Mouse (Mus musculus): Measurements from ENCODE around the gene Stk11ip.

Gene Stk11ip

GRCm38 (mm10) chr1:75519576-75519975 is 1.8 kb upstream of the Stk11ip start:
- no peak for TF ChIP-seq CTCF (conservative IDR thresholded peaks at IDR 0.05; ENCODE audit: low read length)
- no peak for TF ChIP-seq NANOG (IDR thresholded peaks at IDR 0.05; ENCODE audit: borderline replicate concordance, low read length)
- TF ChIP-seq POU5F1 (IDR thresholded peaks at IDR 0.05; ENCODE audit: borderline replicate concordance, low read length), result no peak
- H3K9me3 ChIP-seq (ENCODE audit: low read length), result no peaks in the 10 kb centered on the region
- no peaks in the 10 kb centered on the region for H3K27me3 ChIP-seq (ENCODE audit: insufficient read depth, low read length)
- peaks cover 69% of the 10 kb centered on the region for H3K4me1 ChIP-seq (replicated peaks; ENCODE audit: low read depth, low read length)
- H3K36me3 ChIP-seq (ENCODE audit: insufficient read depth, low read length), result peaks cover 2% of the 10 kb centered on the region
- H3K4me3 ChIP-seq (replicated peaks; ENCODE audit: low read length), result no peak overlapping the region

- H3K27me3 ChIP-seq (ENCODE audit: insufficient read depth, low read length), result no peaks in the 10 kb centered on the region
- TF ChIP-seq CTCF (conservative IDR thresholded peaks at IDR 0.05; ENCODE audit: low read length) (no peak), POU5F1 (IDR thresholded peaks at IDR 0.05; ENCODE audit: borderline replicate concordance, low read length) (no peak), NANOG (IDR thresholded peaks at IDR 0.05; ENCODE audit: borderline replicate concordance, low read length) (no peak)
- peaks cover 53% of the 10 kb centered on the region for H3K36me3 ChIP-seq (ENCODE audit: insufficient read depth, low read length)
- peaks cover 42% of the 10 kb centered on the region for H3K4me1 ChIP-seq (replicated peaks; ENCODE audit: low read depth, low read length)
- H3K9me3 ChIP-seq (ENCODE audit: low read length), result no peaks in the 10 kb centered on the region
- H3K4me3 ChIP-seq (replicated peaks; ENCODE audit: low read length), result no peak overlapping the region
Measured at GRCm38 (mm10) chr1:75524679-75525078, 3.4 kb downstream of the Stk11ip start.

DNA sequence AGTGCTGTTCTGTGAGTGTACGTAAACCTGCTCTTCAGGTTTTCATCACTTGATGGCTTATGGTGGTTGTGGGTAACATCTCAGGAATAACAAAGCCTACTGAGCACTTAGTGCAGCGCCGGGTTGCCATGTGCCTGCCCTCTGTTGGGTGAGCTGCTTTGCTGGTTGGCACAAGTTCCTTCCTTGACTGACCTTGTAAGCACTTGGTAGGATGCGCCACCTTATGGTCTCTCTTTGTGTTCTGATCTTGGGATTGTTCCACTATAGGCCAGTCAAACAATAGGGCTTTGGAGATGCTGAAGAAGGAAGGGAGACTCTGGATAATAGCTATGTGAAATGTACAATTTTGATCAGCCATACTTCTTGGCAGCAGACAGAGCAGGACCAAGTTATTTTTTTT is 9.2 kb downstream of the Stk11ip start:
- peaks cover 96% of the 10 kb centered on the region for H3K36me3 ChIP-seq (ENCODE audit: insufficient read depth, low read length)
- H3K27me3 ChIP-seq (ENCODE audit: insufficient read depth, low read length), result no peaks in the 10 kb centered on the region
- peaks cover 29% of the 10 kb centered on the region for H3K4me1 ChIP-seq (replicated peaks; ENCODE audit: low read depth, low read length)
- no peak for TF ChIP-seq CTCF (conservative IDR thresholded peaks at IDR 0.05; ENCODE audit: low read length)
- TF ChIP-seq POU5F1 (IDR thresholded peaks at IDR 0.05; ENCODE audit: borderline replicate concordance, low read length), result no peak
- TF ChIP-seq NANOG (IDR thresholded peaks at IDR 0.05; ENCODE audit: borderline replicate concordance, low read length), result no peak
- no peak overlapping the region for H3K4me3 ChIP-seq (replicated peaks; ENCODE audit: low read length)
- H3K9me3 ChIP-seq (ENCODE audit: low read length), result no peaks in the 10 kb centered on the region

DNA sequence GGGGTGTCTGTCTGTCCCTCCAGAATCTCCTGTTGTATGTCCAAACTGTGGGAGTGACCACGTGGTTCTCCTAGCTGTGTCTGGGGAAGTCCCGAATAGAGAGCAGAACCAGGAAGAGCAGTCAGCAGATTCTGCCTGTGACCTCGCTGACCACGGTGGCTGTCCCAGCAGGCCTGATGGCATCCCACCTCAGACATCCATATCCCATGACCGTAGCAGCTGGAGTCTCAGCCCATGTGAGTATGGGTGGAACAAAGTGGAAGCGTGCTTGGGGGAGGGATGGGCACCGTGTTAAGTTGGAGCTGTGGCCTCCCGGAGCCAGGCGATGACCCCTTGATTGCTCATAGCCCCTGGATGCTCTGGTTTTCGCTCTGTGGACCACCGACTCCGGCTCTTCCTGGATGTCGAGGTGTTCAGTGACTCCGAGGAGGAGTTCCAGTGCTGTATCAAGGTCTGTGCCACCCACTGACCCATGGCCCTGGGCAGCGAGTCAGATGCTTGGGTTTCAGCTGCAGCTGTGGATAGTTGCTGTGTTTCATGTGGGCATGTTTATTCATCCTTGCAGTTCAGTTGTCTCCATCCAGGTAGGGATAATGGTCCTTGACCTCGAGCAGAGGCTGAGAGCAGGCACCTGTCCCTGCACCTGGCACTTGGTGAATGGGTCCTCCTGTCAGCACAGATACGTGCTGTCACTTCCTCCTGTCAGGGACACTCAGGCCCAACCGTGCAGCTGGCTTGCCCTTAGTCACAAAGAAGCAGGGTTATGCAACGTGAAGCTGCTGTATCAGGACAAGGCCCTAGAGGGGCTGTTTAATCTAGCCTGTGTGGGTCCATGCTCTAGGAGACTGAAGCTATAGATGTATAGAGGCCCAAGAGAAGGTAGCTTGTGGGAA is 11.2 kb downstream of the Stk11ip start:
- H3K9me3 ChIP-seq (ENCODE audit: low read length), result no peaks in the 10 kb centered on the region
- peaks cover 93% of the 10 kb centered on the region for H3K36me3 ChIP-seq (ENCODE audit: insufficient read depth, low read length)
- no peak for TF ChIP-seq POU5F1 (IDR thresholded peaks at IDR 0.05; ENCODE audit: borderline replicate concordance, low read length)
- no peak for TF ChIP-seq CTCF (conservative IDR thresholded peaks at IDR 0.05; ENCODE audit: low read length)
- no peak for TF ChIP-seq NANOG (IDR thresholded peaks at IDR 0.05; ENCODE audit: borderline replicate concordance, low read length)
- H3K4me1 ChIP-seq (replicated peaks; ENCODE audit: low read depth, low read length), result peaks cover 27% of the 10 kb centered on the region
- H3K4me3 ChIP-seq (replicated peaks; ENCODE audit: low read length), result no peak overlapping the region
- H3K27me3 ChIP-seq (ENCODE audit: insufficient read depth, low read length), result no peaks in the 10 kb centered on the region

DNA sequence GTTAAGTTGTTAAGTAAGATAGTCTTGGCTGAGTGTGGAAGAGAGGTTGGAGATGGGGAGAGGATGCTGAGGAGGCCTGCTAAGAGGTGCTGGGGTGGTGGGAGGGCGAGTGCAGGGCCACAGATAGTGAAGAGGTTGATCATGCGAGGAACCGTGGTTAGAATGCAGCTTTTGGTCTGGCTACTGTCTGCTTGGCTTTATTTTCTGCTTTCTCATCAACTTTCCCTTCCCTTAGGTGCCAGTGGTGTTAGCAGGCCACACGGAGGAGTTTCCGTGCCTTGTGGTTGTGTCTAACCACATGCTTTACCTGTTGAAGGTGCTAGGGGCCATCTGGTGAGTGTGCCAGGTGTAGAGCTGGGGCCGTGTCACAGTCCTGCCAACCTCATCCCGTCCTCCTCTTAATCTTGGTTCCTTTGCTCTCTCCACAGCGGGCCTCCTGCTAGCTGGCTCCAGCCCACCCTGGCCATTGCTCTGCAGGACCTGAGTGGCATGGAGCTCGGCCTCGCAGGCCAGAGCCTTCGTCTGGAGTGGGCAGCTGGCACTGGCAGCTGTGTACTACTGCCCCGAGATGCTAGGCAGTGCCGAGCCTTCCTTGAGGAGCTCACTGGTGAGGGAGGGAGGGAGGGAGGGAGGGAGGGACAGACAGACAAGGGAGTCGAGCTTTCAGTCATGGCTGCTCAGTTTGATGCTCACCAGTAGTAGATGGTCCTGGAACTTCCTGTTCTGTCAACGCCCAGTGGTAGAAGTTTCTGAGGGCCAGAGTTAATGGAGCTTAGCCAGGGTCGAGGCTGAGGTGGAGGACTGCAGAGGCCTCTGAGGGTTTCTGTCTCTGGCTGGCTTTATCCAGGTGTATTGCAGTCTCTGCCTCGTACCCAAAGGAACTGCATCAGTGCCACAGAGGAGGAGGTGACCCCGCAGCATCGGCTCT is 12.3 kb downstream of the Stk11ip start:
- Histone ChIP-seq H3K27me3 (ENCODE audit: insufficient read depth, low read length) (no peaks in the 10 kb centered on the region), H3K4me1 (replicated peaks; ENCODE audit: low read depth, low read length) (peaks cover 21% of the 10 kb centered on the region), H3K4me3 (replicated peaks; ENCODE audit: low read length) (no peak overlapping the region), H3K36me3 (ENCODE audit: insufficient read depth, low read length) (peaks cover 85% of the 10 kb centered on the region), H3K9me3 (ENCODE audit: low read length) (no peaks in the 10 kb centered on the region)
- no peak for TF ChIP-seq NANOG (IDR thresholded peaks at IDR 0.05; ENCODE audit: borderline replicate concordance, low read length)
- no peak for TF ChIP-seq CTCF (conservative IDR thresholded peaks at IDR 0.05; ENCODE audit: low read length)
- TF ChIP-seq POU5F1 (IDR thresholded peaks at IDR 0.05; ENCODE audit: borderline replicate concordance, low read length), result no peak

- no peak for TF ChIP-seq CTCF (conservative IDR thresholded peaks at IDR 0.05; ENCODE audit: low read length)
- H3K36me3 ChIP-seq (ENCODE audit: insufficient read depth, low read length), result peaks cover 46% of the 10 kb centered on the region
- no peak overlapping the region for H3K4me3 ChIP-seq (replicated peaks; ENCODE audit: low read length)
- no peaks in the 10 kb centered on the region for H3K27me3 ChIP-seq (ENCODE audit: insufficient read depth, low read length)
- H3K4me1 ChIP-seq (replicated peaks; ENCODE audit: low read depth, low read length), result no peaks in the 10 kb centered on the region
- H3K9me3 ChIP-seq (ENCODE audit: low read length), result no peaks in the 10 kb centered on the region
Measured at GRCm38 (mm10) chr1:75537587-75537986, 16.3 kb downstream of the Stk11ip start.

- Histone ChIP-seq H3K4me1 (replicated peaks; ENCODE audit: low read depth, low read length) (no peaks in the 10 kb centered on the region), H3K9me3 (ENCODE audit: low read length) (no peaks in the 10 kb centered on the region)
- TF ChIP-seq NANOG (IDR thresholded peaks at IDR 0.05; ENCODE audit: borderline replicate concordance, low read length), result no peak
- no peak for TF ChIP-seq CTCF (conservative IDR thresholded peaks at IDR 0.05; ENCODE audit: low read length)
- no peak for TF ChIP-seq POU5F1 (IDR thresholded peaks at IDR 0.05; ENCODE audit: borderline replicate concordance, low read length)
Measured at GRCm38 (mm10) chr1:75538597-75539190, 17.4 kb downstream of the Stk11ip start.

DNA sequence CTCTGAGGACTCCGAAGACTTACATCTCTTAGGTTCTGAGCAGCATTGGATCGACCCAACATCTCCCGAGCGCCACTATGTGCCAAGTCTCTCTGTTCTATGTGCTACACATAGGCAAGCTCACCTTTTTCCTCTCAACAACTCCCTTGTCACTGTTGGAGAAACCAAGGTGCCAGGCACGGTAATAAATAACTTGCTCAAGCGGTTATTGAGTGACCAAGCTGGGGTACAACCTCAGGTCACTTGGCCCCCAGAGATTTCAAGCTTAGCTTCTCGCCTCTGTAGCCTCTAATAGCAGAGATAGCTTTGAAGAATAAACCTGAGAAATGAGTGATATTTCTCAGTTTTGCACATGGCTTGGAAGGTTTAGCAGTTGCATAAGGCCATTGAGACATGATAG is 20.2 kb downstream of the Stk11ip start:
- no peaks in the 10 kb centered on the region for H3K9me3 ChIP-seq (ENCODE audit: low read length)
- H3K4me3 ChIP-seq (replicated peaks; ENCODE audit: low read length), result no peak overlapping the region
- TF ChIP-seq POU5F1 (IDR thresholded peaks at IDR 0.05; ENCODE audit: borderline replicate concordance, low read length), result no peak
- TF ChIP-seq CTCF (conservative IDR thresholded peaks at IDR 0.05; ENCODE audit: low read length), result no peak
- no peak for TF ChIP-seq NANOG (IDR thresholded peaks at IDR 0.05; ENCODE audit: borderline replicate concordance, low read length)
- H3K27me3 ChIP-seq (ENCODE audit: insufficient read depth, low read length), result peaks cover 9% of the 10 kb centered on the region
- peaks cover 10% of the 10 kb centered on the region for H3K36me3 ChIP-seq (ENCODE audit: insufficient read depth, low read length)
- H3K4me1 ChIP-seq (replicated peaks; ENCODE audit: low read depth, low read length), result peaks cover 9% of the 10 kb centered on the region

More at GRCm38 (mm10) chr1:75538597-75539190, 17.4 kb downstream of the Stk11ip start:
- no peaks in the 10 kb centered on the region for H3K27me3 ChIP-seq (ENCODE audit: insufficient read depth, low read length)
- H3K36me3 ChIP-seq (ENCODE audit: insufficient read depth, low read length), result peaks cover 36% of the 10 kb centered on the region
- H3K4me3 ChIP-seq (replicated peaks; ENCODE audit: low read length), result no peak overlapping the region

All from E14TG2a.4 (cell line).